Mouse (Mus musculus) liver, adult 2 months (tissue): ENCODE measurements around the gene Gucy2g.

Source experiments
- CTCF ChIP-seq: fragments of 200-500 bp; IDR thresholded peaks from 2 replicates; pipeline ENCODE4 v1.5.1; 2011; ENCODE audit warnings: low read depth, low read length, control low read depth
- POLR2A ChIP-seq: fragments of 200-500 bp; IDR thresholded peaks from 2 replicates; pipeline ENCODE4 v1.6.1; 2011; ENCODE audit warnings: low read length, control low read depth; ENCODE audit not compliant: insufficient read depth; ENCODE audit errors: extremely low read depth

DNA sequence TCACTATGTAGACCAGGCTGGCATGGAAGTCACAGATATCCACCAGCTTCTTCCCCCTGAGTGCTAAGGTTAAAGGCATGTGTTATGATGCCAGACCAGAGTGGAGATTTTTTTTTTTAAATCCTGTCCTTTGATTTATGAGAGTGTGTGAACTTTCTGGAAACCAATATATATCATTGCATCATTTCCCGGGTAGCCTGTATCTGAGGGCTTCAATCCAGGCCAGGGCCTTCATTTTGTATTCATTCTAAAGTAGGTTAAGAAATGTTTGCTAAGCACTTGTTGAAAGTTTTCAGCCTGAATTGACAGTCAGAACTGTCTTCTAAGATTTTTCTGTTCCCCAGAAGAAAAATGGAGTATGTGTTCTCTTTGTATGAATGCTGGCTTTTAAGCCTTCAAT lies 69.5 kb downstream of the Gucy2g start:
- TF ChIP-seq POLR2A (no peak), CTCF (no peak)
